1 mouse cellular context compared by ENCODE assay signal in genomic region chr12:102505949-102506348, GRCm38 (mm10).
TF ChIP-seq lines count a peak whose summit lies in the region.

No protein-coding gene starts in this region.

TF ChIP-seq in MEL, 35 proteins besides CTCF, POLR2A, EP300 and RAD21 (continued from another document):
- TF ChIP-seq MEF2A (IDR thresholded peaks at IDR 0.05; ENCODE audit: extremely low read depth, insufficient replicate concordance, low read depth, low read length, poor library complexity, severe bottlenecking) = no peak
- TF ChIP-seq NRF1 (IDR thresholded peaks at IDR 0.05; ENCODE audit: insufficient read depth, low read depth, low read length, poor library complexity, severe bottlenecking) = no peak
- TF ChIP-seq HCFC1 (IDR thresholded peaks at IDR 0.05; ENCODE audit: low read depth, low read length) = 0 out of 2 replicates have a peak, but pooled peaks have one; percentile 18
- TF ChIP-seq KAT2A (conservative IDR thresholded peaks at IDR 0.05; ENCODE audit: low read depth, low read length) = no peak
- no peak for TF ChIP-seq SMC3 (IDR thresholded peaks at IDR 0.05; ENCODE audit: low read depth, low read length)
- no peak for TF ChIP-seq ELF1 (IDR thresholded peaks at IDR 0.05; ENCODE audit: low read depth, low read length)
- TF ChIP-seq CHD1 (IDR thresholded peaks at IDR 0.05; ENCODE audit: low read depth, low read length) = no peak
- no peak for TF ChIP-seq MYC (IDR thresholded peaks at IDR 0.05; ENCODE audit: low read depth, low read length)
- TF ChIP-seq TCF12 (IDR thresholded peaks at IDR 0.05; ENCODE audit: low read depth, low read length) = peak; percentile 97
- TF ChIP-seq GATA1 (IDR thresholded peaks at IDR 0.05; ENCODE audit: low read depth, low read length) = peak; percentile 95
- no peak for TF ChIP-seq ZC3H11A (IDR thresholded peaks at IDR 0.05; ENCODE audit: low read depth, low read length)
- TF ChIP-seq TBP (IDR thresholded peaks at IDR 0.05; ENCODE audit: low read depth, low read length) = peak; percentile 49; the same call in 1 of the 2 replicates
